Mouse (Mus musculus) heart, adult 2 months (tissue): ENCODE data around the gene Klk9.

ENCODE experiments used
- EP300 ChIP-seq: fragments of 200-500 bp; IDR thresholded peaks from 2 replicates; pipeline ENCODE4 v1.6.1; 2011; ENCODE audit warnings: low read depth, low read length, control low read depth; ENCODE audit not compliant: insufficient read depth
- POLR2A ChIP-seq: fragments of 200-500 bp; IDR thresholded peaks from 2 replicates; pipeline ENCODE4 v1.6.1; 2011; ENCODE audit warnings: mild to moderate bottlenecking, low read depth, low read length, control low read depth; ENCODE audit not compliant: insufficient read depth

DNA sequence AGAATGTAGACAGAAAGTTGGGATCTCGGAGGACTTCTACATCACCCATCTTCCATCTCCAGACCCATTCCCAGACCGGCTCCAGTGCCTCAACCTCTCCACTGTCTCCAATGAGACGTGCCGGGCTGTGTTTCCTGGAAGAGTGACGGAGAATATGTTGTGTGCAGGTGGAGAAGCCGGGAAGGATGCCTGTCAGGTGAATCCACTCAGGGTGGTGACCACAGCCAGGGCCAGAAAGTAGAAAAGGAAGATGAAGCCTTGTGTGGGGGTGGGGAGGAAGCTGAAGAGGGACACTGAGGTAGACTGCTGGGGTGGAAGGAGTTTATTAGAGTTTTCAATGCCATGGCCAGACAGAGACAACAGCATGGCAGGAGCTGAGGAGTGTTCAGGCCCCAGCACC, 19.8 kb upstream of the Klk9 start:
- TF ChIP-seq EP300 (no peak), POLR2A (no peak)
